Mouse (Mus musculus) midbrain, embryonic 13.5 days (tissue): ENCODE measurements at regions not wholly inside any gene's neighbourhood (a gene's known extent, or its start where the extent isn't known, plus 50 kb on each side); places are given as distances from the start of the nearest gene placed in this dataset.
"Not testable (repeated sequence)": the region's sequence is repeated elsewhere in the genome, so short reads cannot be mapped to it uniquely, and the experiment has no call there.

Source experiments
- ATAC-seq: fragments of 200-750 bp; cut with Nextera tagmentation; 2 replicates; pipeline ENCODE4 v1.8.0; 2017; ENCODE audit warnings: mild to moderate bottlenecking, moderate TSS enrichment, moderate library complexity
- H3K27ac ChIP-seq: fragments of 300-500 bp; sonication (generic); 2 replicates; pipeline ENCODE4 v1.5.1; 2015; ENCODE audit warnings: inconsistent platforms, mild to moderate bottlenecking, moderate library complexity
- H3K27me3 ChIP-seq: fragments of 300-500 bp; sonication (generic); 2 replicates; pipeline ENCODE4 v1.6.1; 2015; ENCODE audit warnings: mild to moderate bottlenecking, inconsistent platforms
- H3K36me3 ChIP-seq: fragments of 300-500 bp; sonication (generic); 2 replicates; pipeline ENCODE4 v1.6.1; 2015; ENCODE audit warnings: mild to moderate bottlenecking, inconsistent platforms
- H3K4me1 ChIP-seq: fragments of 300-500 bp; sonication (generic); replicated peaks from 2 replicates; pipeline ENCODE4 v1.6.1; 2015; ENCODE audit warnings: inconsistent platforms
- H3K4me2 ChIP-seq: fragments of 300-500 bp; sonication (generic); replicated peaks from 2 replicates; pipeline ENCODE4 v1.6.1; 2015; ENCODE audit warnings: moderate library complexity, mild to moderate bottlenecking, inconsistent platforms
- H3K4me3 ChIP-seq: fragments of 300-500 bp; sonication (generic); replicated peaks from 2 replicates; pipeline ENCODE4 v1.5.1; 2015; ENCODE audit warnings: mild to moderate bottlenecking, inconsistent platforms
- H3K9ac ChIP-seq: fragments of 300-500 bp; sonication (generic); replicated peaks from 2 replicates; pipeline ENCODE4 v1.6.1; 2015; ENCODE audit warnings: mild to moderate bottlenecking, inconsistent platforms
- H3K9me3 ChIP-seq: fragments of 300-500 bp; sonication (generic); 2 replicates; pipeline ENCODE4 v1.6.1; 2016; ENCODE audit warnings: mild to moderate bottlenecking, inconsistent platforms
- WGBS: fragments of 180-500 bp; shearing (Covaris S2); methylation state at CpG from one replicate; pipeline ENCODE4 v1.1.7; 2015; 5-methylcytosine and 5-hydroxymethylcytosine counted together

DNA sequence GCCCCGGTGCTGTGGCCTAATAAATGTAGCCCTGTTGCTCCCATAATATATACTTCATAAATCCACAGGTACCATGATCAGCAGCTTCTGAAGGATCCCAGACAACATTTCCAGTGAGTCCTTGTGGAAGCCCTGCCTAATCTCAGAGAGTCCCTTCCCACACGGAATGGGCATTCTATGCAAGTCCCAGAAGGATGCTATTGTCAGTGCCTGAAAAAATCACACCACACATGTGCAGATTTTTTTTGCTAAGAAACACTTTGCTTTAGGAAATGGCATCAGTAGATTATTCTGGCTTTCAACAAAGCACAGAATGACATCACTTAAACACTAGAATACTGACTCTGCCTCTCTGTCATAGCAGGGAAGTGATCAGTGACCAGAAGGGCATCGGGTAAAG is 456.6 kb upstream of the Cdh5 start:
- no peak for ATAC-seq
- Histone ChIP-seq H3K9me3 (no peaks in the 10 kb centered on the region), H3K4me2 (no peak overlapping the region), H3K4me3 (no peak overlapping the region), H3K27me3 (no peaks in the 10 kb centered on the region), H3K27ac (no peak overlapping the region), H3K36me3 (no peaks in the 10 kb centered on the region), H3K4me1 (no peaks in the 10 kb centered on the region), H3K9ac (no peak overlapping the region)
- WGBS: 90% methylated on average over 3 of the region's 3 CpGs

DNA sequence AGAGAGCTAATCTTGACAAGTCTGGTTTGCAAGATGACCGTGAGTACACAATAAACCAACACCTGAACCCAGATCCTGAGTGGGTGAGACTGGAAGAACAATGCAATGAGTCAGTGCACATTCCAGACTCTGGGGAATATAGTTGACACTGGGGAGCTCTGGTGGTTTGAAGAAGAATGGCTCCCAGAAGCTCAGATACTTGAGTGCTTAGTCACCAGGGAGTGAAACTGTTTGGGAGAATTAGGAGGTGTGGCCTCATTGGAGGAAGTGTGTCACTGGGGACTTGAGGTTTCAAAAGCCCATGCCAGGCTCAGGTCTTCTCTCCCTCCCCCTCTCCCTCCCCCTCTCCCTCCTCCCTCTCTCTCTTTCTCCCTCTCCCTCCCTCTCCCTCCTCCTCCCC is 436.6 kb upstream of the Cdh5 start:
- no peaks in the 10 kb centered on the region for H3K9me3 ChIP-seq
- no peaks in the 10 kb centered on the region for H3K27me3 ChIP-seq
- H3K4me1 ChIP-seq: no peaks in the 10 kb centered on the region
- no peaks in the 10 kb centered on the region for H3K36me3 ChIP-seq
- no peak overlapping the region for H3K9ac ChIP-seq
- no peak overlapping the region for H3K4me3 ChIP-seq
- WGBS: 87% methylated on average over 1 of the region's 1 CpGs
- no peak overlapping the region for H3K27ac ChIP-seq
- H3K4me2 ChIP-seq: no peak overlapping the region
- ATAC-seq: no peak

DNA sequence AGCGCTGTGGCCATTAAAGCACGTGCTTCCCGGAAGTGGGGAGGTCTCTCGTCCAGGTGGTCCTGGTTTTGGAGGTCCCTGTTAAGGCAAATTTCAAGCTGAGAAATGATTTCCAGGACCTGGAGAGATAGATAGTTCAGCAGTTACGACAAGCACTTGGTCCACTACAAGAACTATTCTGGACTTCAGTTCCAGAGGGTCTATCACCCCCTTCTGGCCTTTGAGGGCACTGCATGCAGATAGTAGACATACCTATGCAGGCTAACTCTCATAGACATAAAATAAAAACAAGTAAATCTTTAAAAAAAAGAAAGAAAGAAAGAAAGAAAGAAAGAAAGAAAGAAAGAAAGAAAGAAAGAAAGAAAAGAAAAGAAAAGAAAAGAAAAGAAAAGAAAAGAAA is 415.2 kb upstream of the Cdh5 start:
- H3K27ac ChIP-seq, H3K9ac ChIP-seq, H3K4me1 ChIP-seq, H3K36me3 ChIP-seq, H3K4me3 ChIP-seq, H3K4me2 ChIP-seq, H3K9me3 ChIP-seq, H3K27me3 ChIP-seq, ATAC-seq: not testable (repeated sequence)
- WGBS: 89% methylated on average over 5 of the region's 5 CpGs

DNA sequence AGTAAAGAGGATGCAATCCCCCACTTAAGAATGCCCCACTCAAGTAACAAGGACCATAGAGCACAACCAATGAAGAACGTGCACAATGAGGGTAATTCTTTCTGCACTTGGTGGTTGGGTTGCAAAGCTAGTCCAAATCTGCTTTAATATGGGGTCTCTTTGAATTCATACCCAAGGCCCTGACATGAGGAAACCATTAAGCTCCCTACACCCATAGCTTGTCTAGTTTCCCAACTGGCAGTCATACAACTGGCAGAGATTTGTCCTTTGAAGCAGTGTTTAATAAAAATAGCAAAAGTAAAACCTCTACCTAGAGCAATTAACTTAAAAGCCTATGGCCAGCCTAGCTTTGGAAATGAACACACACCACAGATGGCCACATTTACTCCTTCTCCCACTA is 411.0 kb upstream of the Cdh5 start:
- no peak overlapping the region for H3K9ac ChIP-seq
- H3K4me2 ChIP-seq: no peak overlapping the region
- no peak overlapping the region for H3K4me3 ChIP-seq
- H3K27ac ChIP-seq: no peak overlapping the region
- H3K4me1 ChIP-seq: no peaks in the 10 kb centered on the region
- ATAC-seq: no peak
- no peaks in the 10 kb centered on the region for H3K36me3 ChIP-seq
- H3K27me3 ChIP-seq: no peaks in the 10 kb centered on the region
- H3K9me3 ChIP-seq: no peaks in the 10 kb centered on the region
- WGBS: 82% methylated on average over 1 of the region's 1 CpGs

DNA sequence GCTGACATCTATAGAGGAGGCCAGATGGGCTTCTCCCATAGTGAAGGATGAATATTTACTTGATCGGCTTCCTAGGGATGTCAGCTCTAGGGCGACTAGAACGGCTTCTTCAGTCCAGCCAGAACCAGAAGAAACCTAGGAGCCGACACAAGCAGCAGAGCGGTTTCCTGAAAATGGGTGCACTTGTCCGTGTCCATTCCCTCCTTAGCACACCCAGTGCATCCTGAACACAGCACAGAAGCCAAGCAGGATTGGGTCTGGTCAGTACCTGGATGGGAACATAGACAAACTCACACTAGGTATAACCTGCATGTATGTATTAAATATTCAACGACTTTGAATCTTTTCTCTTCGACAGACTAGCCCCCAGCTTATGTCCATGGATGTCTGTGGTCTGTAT is 407.9 kb upstream of the Cdh5 start:
- no peak for ATAC-seq
- no peaks in the 10 kb centered on the region for H3K27me3 ChIP-seq
- H3K27ac ChIP-seq: no peak overlapping the region
- H3K4me2 ChIP-seq: no peak overlapping the region
- no peaks in the 10 kb centered on the region for H3K4me1 ChIP-seq
- H3K4me3 ChIP-seq: no peak overlapping the region
- no peaks in the 10 kb centered on the region for H3K36me3 ChIP-seq
- H3K9ac ChIP-seq: no peak overlapping the region
- H3K9me3 ChIP-seq: no peaks in the 10 kb centered on the region
- 93% methylated on average over 8 of the region's 8 CpGs for WGBS

DNA sequence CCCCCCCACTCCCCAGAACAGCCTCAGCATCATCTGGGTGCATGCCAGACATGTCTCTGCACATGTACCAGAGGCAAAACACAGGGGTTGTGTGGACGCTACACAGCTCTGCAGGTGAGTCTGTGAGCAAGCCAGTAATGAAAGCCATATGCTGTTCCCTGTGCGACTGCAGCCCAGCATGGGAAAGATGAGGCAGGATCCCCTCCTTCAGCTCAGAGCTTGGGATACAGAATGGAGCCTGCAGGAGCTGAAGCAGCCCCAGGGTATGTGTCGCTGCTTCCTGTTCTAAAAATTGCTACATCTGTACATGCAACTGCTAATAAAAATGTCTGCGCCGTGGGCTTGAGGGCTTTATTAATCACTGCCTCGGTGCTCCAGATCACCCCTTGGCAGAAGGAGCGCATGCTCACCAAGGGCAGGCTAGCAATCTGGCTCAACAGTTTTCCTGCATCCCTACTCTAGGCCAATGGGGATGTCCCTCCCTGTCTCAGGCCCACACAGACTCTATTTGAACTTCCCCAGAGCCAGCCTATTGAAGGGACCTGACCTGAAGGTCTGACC is 407.0 kb upstream of the Cdh5 start:
- no peak overlapping the region for H3K9ac ChIP-seq

DNA sequence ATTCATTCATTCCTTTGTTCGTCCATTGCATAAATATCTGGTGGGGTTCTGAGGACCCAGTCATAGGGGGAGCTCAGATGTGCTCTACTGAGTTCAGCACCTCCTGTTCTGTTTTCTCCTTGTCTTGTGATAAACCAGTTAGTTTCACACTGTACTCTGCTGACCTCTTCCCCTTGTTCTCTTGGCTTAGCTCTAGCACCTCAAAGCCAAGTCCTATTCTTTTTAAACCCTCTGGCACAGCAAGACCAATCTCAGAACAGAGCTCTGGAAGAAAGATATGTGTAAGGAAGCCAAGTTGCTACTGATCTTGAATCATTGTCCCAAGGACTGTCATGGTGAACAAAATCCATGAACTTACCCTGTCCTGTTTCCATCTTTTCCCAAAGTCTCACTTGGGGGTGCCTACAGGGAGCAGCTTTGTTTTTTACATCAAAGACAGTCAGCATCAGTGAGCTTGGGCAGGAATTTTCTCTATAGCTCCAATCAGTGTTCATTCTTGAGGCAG is 402.4 kb upstream of the Cdh5 start:
- no peak for ATAC-seq
- H3K27ac ChIP-seq: no peak overlapping the region
- no peaks in the 10 kb centered on the region for H3K4me1 ChIP-seq
- no peaks in the 10 kb centered on the region for H3K36me3 ChIP-seq
- H3K9ac ChIP-seq: no peak overlapping the region
- no peaks in the 10 kb centered on the region for H3K27me3 ChIP-seq
- H3K9me3 ChIP-seq: no peaks in the 10 kb centered on the region
- 89% methylated on average over 1 of the region's 1 CpGs for whole genome bisulfite sequencing
- no peak overlapping the region for H3K4me2 ChIP-seq
- no peak overlapping the region for H3K4me3 ChIP-seq

More for the DNA sequence above, 407.0 kb upstream of the Cdh5 start:
- ATAC-seq: no peak
- Histone ChIP-seq H3K4me1 (no peaks in the 10 kb centered on the region), H3K27me3 (no peaks in the 10 kb centered on the region), H3K27ac (no peak overlapping the region), H3K36me3 (no peaks in the 10 kb centered on the region), H3K4me3 (no peak overlapping the region), H3K4me2 (no peak overlapping the region), H3K9me3 (no peaks in the 10 kb centered on the region)
- WGBS: 88% methylated on average over 7 of the region's 7 CpGs

DNA sequence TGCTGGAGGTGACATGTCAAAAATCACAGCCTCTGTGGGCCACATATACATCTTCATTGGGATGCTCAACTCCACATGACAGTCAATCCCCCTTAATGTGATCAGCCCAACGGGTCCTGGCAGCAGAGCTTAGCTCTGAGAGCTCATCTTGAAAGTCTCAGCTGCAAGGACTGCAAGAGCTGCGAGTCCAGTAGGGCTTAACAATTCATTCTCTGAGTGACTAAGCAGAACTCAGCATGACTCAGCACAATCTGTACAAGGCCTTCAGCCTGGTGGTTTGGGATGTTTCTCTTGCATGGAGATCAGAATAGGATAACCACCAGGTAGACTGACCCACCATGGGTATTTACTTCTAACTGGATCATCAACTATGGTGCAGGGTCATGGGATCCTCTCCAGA is 399.2 kb upstream of the Cdh5 start:
- Histone ChIP-seq H3K4me3 (no peak overlapping the region), H3K36me3 (no peaks in the 10 kb centered on the region), H3K27ac (no peak overlapping the region), H3K9me3 (no peaks in the 10 kb centered on the region), H3K27me3 (no peaks in the 10 kb centered on the region), H3K4me1 (no peaks in the 10 kb centered on the region), H3K9ac (no peak overlapping the region), H3K4me2 (no peak overlapping the region)
- WGBS: 61% methylated on average over 2 of the region's 2 CpGs
- ATAC-seq: no peak

DNA sequence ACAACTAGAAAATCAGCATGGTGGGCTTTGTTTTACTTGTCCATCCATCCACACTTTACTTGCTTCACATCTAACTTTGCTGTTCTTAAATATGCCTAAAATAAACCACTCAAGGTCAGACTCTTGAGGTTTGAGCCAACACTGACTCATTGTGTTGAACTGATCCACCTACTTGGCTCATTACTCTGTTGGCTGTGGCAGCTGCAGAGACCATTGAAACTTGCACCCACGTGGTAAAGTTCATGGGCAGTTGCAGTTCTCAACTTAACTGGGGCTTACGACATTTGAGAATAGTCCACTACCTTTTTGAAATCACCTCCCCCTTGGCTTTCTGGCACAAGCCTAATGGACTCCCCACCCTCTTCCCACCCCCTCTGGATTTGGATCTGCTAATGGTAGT is 395.3 kb upstream of the Cdh5 start:
- no peaks in the 10 kb centered on the region for H3K36me3 ChIP-seq
- H3K27ac ChIP-seq: no peak overlapping the region
- WGBS: 85% methylated on average over 2 of the region's 2 CpGs
- H3K4me3 ChIP-seq: no peak overlapping the region
- no peak for ATAC-seq
- H3K9me3 ChIP-seq: no peaks in the 10 kb centered on the region
- H3K4me2 ChIP-seq: no peak overlapping the region
- no peaks in the 10 kb centered on the region for H3K4me1 ChIP-seq
- no peaks in the 10 kb centered on the region for H3K27me3 ChIP-seq
- no peak overlapping the region for H3K9ac ChIP-seq

DNA sequence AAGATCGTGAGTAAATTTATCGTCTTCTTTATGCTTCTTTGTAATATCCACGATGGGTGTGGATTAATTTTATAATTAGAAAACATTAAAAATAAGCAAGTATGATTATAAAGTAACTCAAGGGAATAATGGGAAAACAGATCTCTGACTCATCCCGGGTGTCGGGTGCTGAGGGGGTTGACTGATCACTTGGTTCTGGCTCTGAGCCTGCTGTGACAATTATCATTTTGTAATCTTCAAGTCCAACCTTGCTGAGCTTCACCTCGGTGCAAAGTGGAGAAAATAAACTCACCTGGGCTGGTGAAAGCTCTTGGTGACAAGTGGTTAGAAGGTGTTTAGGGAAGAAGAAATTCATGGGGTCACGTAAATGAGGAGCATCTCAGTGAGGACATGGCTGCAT is 390.6 kb upstream of the Cdh5 start:
- WGBS: 88% methylated on average over 7 of the region's 7 CpGs

DNA sequence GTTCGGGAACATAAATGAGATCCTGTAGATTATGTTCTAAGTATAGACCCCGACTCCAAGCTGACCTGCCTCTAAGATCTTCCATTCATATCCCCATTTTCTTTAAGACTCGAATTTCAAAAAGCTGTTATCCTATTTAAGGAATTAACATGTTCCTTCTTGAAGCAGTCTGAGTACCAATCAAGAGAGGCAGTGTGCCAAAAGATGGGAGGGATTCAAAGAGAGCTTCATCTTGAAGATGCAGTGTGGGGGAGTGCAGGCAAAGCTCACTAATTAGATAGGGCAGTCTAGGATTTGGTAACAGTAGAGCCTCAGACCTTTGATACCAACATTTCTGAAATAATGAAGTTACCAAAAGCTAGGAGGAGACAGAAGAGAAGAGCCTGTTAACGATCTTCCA is 383.7 kb upstream of the Cdh5 start:
- H3K27me3 ChIP-seq: no peaks in the 10 kb centered on the region
- no peak overlapping the region for H3K27ac ChIP-seq
- H3K9me3 ChIP-seq: no peaks in the 10 kb centered on the region
- ATAC-seq: no peak
- H3K9ac ChIP-seq: no peak overlapping the region
- no peaks in the 10 kb centered on the region for H3K4me1 ChIP-seq
- 75% methylated on average over 4 of the region's 4 CpGs for WGBS
- H3K4me2 ChIP-seq: no peak overlapping the region
- H3K4me3 ChIP-seq: no peak overlapping the region
- H3K36me3 ChIP-seq: no peaks in the 10 kb centered on the region

More for the DNA sequence above, 390.6 kb upstream of the Cdh5 start:
- not testable (repeated sequence) for H3K9ac ChIP-seq, H3K27me3 ChIP-seq, ATAC-seq, H3K4me1 ChIP-seq, H3K9me3 ChIP-seq, H3K4me2 ChIP-seq, H3K27ac ChIP-seq, H3K4me3 ChIP-seq, H3K36me3 ChIP-seq

DNA sequence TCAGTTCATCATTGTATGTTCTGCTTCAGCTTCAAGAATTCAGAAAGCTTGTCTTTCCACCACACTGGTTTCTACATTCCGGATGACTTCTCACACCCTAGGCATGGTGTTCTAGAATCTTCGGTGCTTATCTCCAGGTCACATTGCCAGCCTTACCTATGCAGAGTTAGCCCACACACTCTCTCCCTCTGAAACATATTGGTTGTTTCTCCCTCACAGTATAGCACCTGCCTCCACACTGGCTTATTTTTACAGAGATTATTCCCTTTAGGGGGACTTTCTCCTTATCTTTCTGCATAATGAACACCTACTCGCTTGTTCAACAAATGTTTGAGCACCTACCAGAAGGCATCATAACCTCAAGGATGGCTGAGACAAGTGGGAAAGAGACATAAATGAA is 368.0 kb upstream of the Cdh5 start:
- whole genome bisulfite sequencing: 95% methylated on average over 3 of the region's 3 CpGs
- no peaks in the 10 kb centered on the region for H3K4me1 ChIP-seq
- H3K4me2 ChIP-seq: no peak overlapping the region
- H3K36me3 ChIP-seq: no peaks in the 10 kb centered on the region
- no peaks in the 10 kb centered on the region for H3K27me3 ChIP-seq
- no peaks in the 10 kb centered on the region for H3K9me3 ChIP-seq
- H3K27ac ChIP-seq: no peak overlapping the region
- no peak for ATAC-seq
- no peak overlapping the region for H3K9ac ChIP-seq
- H3K4me3 ChIP-seq: no peak overlapping the region

DNA sequence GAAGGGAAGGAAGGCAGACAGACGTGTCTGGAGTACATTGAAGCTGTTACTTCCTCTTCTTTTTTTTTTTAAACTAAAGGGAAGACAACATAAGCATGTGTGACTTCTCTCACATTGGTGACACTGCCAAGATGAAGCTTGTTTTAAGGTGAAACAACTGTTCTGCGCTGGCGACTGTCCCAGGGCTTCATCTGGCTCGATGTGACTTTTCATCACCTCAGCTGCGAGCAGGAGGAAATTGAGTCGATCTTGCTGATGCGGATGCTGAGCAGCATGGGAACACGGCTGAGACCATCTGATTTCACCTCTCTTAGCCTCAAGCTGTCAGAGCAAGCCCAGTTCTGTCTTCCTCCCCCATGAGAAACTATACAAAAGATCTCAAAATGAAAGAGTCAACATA is 363.1 kb upstream of the Cdh5 start:
- Histone ChIP-seq H3K4me1 (no peaks in the 10 kb centered on the region), H3K27me3 (no peaks in the 10 kb centered on the region), H3K27ac (no peak overlapping the region), H3K4me2 (no peak overlapping the region), H3K4me3 (no peak overlapping the region), H3K36me3 (no peaks in the 10 kb centered on the region), H3K9ac (no peak overlapping the region), H3K9me3 (no peaks in the 10 kb centered on the region)
- WGBS: 85% methylated on average over 8 of the region's 8 CpGs
- no peak for ATAC-seq
